Mouse (Mus musculus) embryo, embryonic 11 days (tissue): ENCODE results near the gene Pttg1.

ENCODE experiments used
- DNase-seq: peaks from one replicate; pipeline ENCODE4 v3.0.0-alpha.2; 2015

Gene Pttg1

DNA sequence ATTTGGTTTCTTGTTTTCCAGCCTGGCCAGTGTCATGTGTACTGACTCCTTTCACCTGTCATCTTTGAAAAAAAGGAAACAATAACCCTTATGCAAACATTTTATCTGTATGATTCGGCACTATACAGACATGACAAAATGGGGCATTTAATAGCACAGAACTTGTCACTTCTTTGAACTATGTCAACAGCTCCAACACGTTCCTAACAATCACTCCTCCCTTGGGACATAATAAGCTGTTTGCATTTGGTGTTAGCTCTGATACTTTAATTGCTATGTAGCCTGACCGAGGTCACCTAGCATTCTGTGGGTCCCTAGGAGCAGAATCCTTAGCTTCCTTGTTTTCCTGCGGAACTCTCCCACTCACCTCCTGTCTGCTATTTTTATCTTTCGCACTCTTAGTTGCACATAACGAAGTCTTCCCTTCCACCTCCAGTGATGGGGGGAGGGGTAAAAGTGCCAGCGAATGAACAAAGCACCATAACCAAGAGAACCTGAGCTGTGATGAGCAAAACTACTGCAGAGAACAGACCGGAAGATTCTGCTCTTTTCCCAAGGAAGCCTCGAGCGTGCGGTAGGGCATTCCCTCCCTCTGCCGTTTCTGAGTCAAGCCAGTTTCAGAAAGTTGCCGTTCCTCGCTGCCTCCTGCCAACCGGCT, 21.8 kb downstream of the Pttg1 start:
- no peak for DNase-seq

DNA sequence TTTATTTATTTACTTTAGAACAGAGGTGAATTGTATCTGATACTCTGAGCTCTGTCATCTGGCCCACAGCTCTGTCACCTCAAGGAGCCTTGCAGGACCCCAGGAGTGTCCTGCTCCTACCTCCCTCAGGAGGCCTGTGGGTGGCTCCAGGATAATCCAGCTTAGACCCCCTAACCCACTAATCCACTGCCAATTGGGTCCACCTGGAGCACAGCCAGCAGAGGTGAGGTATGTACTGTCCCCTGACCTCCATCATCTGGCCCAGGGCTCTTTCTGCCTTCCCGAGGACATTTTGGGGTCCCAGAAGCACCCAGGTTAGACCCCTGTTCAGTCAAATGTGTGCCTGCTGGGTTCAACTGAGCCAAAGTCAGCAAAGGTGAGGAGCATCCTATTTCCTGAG, 25.9 kb downstream of the Pttg1 start:
- no peak for DNase-seq

DNA sequence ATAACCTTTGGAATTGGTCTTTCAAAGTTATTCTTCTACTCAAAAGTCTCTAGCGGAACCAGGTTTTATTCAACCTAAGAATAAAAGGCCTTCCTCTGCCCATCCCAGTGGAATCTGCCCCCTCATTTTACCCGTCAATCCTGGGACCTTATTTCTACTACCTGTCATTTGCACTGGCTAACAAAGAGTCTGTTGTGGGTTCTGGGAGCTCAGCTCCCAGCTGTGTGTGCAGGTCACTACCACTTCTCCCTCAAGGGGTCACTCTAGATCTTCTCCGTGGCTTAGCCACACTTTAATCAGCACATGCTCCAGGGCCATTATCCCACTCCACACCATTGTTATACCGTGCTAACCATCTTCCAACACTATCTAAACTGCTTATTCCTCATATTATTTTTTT, 26.8 kb downstream of the Pttg1 start:
- DNase-seq = peak; percentile 24

- DNase-seq = no peak
Observed at GRCm38 (mm10) chr11:43396672-43397071, 29.4 kb downstream of the Pttg1 start.

DNA sequence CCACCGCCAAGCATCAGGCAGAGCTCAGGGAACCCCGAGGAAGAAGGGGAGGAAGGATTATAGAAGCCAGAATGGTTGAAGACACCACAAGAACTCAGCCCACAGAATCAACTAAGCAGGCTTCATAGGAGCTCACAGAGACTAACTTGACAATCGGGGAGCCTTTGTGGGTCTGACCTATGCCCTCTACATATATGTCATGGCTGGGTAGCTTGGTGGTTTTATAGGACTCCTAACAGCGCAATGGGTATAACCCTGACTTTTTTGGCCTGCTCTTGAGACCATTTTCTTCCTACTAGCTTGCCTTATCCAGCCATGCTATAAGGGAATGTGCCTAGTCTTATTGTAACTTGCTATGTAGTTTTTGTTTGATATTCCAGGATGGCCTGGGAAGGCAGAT, 29.8 kb downstream of the Pttg1 start:
- no peak for DNase-seq

- no peak for DNase-seq
Observed at GRCm38 (mm10) chr11:43395073-43395948, 30.7 kb downstream of the Pttg1 start.

- no peak for DNase-seq
Observed at GRCm38 (mm10) chr11:43393325-43393724, 32.7 kb downstream of the Pttg1 start.

DNA sequence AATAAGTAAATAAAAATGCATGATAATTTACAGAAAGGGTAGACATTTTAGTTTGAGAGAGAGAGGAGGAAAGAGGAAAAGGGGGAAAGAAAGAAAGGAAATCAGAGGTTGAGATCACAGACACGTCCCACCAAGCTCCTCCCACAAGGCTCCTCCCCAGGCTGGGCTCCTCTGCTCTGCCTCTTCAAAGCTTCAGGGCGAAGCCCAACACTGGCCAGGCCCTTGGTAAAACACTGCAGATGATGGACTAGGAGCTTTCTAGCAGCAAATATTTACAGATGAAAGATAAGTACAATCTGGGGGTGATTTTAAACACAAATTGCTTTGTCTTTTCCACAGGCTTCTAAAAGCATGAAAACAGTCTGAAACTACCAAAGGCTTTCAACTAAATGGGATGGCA, 33.3 kb downstream of the Pttg1 start:
- DNase-seq = no peak

- DNase-seq = no peak
Observed at GRCm38 (mm10) chr11:43389118-43389517, 36.9 kb downstream of the Pttg1 start.

DNA sequence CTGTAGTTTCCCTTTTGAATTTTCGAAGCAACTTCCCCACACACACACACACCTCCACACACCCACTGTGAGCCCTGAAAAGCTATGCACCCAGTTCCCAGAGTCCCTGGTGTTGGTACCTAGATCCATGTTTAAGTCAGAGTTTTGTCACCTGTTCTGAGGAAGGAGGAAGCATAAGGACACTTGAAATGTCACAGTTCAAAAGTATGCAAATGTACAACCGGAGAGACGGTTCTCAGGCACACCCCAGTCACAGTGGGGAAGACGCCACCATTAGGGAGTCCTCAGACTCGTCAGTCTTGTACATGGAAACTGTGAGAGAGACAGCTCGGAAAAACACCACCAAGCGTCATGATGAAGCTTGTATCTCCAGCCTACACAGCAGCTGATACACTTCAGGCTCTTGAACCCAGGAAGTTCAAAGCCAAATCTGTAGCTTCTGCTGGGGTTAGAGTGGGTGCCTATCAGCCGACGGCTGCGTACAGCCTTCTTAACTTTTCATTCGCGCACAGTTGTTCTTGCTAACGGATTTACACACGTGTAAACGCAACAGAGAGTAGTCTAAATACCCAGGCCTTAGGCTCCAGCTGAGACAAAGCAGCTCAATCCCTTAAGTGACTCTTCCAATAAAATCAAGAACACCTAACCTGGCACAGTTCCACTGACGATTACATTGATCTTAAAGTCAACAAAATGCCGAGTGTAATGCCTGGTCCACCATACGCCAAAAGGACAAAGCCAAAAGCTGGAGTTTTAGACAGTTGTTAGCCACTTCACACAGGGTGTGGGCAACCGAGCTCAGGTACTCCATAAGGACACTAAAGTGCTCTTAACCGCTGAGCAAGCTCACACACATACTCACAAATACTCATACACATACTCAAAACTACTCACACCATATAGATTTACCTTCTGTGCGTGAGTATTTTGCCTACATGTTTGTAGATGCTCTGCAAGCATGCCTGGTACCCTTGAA, 37.6 kb downstream of the Pttg1 start:
- DNase-seq = no peak

DNA sequence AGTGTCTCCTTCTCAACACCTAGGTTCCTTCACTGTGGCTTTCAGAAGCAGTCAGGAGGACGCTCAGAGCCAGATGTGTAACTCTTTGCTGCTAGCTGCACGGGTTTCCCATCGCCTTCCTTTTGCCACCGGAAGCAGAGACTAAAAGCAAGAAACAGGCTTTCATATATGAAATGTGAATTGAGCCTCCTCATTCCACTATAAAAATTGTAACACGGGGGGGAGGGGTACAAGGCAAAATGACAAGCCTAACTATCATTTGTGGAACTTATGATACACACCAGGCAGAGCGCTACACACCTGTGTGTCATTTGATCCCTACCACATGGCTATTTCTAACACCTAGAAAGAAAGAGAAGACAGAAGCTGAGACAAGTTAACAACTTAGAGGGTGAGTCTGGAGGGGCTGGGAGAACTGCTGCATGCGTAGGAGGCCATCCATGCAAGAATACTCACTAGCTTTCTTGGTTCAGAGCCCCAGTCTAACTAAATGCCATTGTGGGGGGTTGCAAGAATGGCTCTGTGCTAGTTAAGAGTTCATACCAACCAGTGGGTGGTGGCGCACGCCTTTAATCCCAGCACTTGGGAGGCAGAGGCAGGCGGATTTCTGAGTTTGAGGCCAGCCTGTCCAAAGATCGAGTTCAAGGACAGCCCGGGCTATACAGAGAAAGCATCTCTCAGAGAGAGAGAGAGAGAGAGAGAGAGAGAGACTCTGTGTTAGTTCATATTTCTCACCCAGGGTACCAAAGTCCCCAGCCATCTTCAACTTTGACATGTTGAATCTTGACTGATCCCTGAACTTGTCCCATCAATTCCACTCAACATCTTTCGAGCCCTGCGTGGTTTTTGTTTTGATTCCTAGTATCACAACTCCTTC, 38.8 kb downstream of the Pttg1 start:
- DNase-seq = no peak

DNA sequence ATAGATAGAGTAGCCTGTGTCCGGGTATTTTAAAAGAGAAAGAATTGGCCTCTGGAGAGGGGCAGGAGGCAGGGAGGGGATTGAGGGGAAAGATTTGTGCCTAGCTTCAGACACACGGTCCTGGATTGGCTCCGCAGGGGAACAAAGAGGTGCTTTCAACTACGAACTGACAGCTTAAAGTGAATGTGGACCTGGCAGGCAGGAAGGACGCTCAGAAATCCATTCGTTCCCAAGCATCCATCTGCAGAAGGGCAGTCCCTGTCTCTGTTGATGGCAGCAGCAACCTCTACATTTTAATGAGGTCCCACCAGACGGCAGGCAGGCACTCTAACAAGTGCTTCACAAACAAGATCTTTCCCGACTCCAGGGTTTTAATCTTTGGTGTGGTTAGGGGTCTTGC, 40.3 kb downstream of the Pttg1 start:
- DNase-seq = peak; percentile 54

- peak; percentile 72 for DNase-seq
Observed at GRCm38 (mm10) chr11:43385055-43385649, 40.9 kb downstream of the Pttg1 start.

DNA sequence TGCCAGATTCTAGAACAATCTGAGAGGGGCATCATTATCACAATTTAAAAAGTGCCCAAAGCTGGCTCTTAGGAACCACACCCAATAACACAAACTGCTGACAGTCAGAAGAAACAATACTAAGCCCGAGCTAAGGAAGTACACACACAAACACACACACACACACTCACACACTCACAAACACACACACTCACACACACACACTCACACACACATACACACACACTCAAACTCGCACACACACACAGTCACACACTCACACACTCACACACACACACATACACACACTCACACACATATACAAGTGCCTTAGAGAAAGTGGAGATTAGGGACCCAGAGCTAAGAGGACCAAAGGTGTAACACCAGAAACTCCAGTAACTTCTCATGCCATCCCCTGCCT, 42.5 kb downstream of the Pttg1 start:
- no peak for DNase-seq

GRCm38 (mm10) chr11:43380901-43381300, 45.1 kb downstream of the Pttg1 start:
- no peak for DNase-seq

DNA sequence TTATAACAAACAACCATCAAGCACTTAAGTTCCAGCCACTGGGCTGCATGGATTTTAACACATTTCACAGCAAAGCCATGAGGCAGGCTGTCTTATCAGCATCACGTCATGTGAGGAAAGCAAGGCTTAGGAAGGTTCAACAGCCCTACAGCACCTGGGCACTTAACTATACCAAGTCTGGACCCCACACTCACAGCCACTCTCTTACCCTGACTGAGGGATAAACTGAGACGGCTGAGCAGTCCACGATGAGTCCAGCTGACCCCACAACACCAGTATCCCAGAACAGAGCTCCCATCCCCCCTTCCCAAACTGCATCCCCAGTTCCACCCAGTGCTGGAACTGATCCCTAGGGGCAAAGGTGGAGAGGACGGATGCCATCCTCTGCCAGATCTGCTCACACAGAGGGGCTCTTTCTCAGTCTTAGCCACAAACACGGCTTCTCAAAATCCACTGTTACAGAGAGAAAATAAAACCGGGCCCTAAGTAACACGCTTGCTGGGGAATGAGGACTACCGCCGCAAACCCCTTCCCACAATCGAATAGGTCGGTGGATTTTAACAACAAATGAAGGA, 46.1 kb downstream of the Pttg1 start:
- no peak for DNase-seq

DNA sequence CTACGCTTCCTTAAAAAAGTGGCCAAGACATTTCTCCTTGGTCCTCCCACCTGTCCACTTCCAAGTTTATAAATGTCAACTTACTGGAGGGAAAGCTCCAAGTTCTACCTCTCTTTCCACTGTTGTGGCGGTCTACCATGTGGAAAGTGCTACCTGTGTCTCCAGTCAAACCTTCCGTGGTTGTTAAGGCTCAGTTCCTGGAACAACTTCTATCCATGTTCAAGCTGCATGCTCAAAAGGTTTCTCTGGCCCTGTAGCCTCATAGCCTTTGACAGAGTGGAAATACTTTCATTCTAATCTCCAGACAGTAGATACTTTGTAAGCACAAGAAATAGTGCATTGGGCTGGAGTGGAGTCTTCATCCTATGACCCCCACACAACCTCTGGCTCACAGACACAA, 46.6 kb downstream of the Pttg1 start:
- no peak for DNase-seq

DNA sequence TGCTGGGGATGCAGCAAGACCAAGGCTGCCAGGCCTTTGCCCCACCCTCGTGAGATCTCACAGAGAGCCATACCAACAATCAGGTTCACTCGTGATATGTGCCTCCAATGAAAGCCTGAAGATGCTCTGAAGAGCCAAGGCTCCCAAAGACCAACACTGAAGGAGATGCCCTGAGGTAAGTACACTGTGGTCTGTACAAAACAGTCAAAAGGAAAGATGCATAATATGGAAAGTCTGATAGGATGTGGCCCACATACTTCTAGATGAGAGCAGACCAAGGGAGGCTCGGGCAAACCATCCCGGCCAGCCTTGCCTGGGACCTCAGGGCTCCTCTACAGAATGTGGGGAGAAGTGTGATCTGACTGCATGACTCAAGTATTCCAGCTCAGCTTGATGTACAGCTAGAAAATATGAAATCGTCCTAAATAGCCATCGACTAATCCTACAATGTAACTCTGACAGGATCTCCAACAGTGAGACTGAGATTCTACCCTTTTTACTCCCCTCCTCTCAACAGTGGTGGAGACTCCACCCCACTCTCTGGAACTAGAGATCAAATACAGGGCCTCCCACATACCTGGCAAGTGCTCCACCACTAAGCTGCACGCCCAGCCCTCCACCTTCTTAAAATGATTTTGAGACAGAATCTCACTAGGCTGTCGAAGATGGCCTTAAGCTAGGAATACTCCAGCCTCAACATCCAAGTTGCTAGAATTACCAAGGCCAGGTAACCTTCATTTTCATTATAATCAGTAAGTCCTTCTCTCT, 48.8 kb downstream of the Pttg1 start:
- DNase-seq = no peak

DNA sequence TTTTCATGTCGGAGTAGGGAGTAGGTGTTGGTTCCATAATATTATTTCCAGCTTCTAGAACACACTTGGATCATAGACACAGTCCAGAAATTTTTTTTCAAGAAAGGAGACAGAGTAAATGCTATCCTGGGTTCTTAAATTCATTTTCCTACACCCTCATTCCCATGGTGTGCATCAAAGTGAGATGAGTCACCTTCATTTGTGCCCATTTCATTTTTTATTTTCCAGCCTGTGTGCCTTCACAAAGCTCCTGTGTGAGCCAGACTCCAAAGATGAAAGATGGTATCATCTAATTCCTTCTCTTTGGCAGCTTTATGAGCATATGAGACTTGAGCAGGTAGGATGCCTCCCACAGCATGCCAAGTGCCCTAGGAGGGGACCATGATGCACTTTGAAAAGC, 49.5 kb downstream of the Pttg1 start:
- no peak for DNase-seq

- no peak for DNase-seq
Observed at GRCm38 (mm10) chr11:43374956-43375355, 51.1 kb downstream of the Pttg1 start.

DNA sequence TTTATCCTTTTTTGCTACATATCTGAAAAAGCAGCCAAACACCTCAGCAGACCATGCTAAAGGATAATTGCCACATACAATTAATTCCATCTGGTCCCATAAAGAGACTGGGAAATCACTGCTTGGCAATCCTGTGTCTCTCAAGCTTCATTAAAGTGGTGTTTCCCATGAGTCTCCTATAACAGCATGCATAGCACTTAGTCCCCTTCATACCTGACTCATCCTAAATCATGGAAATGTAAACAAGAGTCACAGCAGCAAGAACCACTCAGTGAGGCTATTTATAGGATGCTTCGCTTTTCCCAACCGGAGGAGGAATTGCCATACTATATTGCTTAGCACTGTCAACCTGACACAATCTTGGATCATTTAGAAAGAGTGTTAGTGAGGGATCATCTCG, 52.7 kb downstream of the Pttg1 start:
- no peak for DNase-seq
